24 mouse cellular contexts compared by ENCODE assay signal in genomic region chr1:172337411-172338185, GRCm38 (mm10). TPM values are rescaled to one million over a fixed set of nuclear protein-coding genes. Genes with fewer than 3 reads are reported as not detected.
DNase-seq lines count a peak whose midpoint lies in the region; ATAC-seq lines count a peak whose summit lies in the region.
"Had no signal": no experiment of that assay in that cellular context is flagged by ENCODE, and none has a peak within 500 bp of the region (broad histone marks: within the 10 kb centered on the region; RNA-seq: fewer than 3 reads in every experiment).

No protein-coding gene starts in this region.

- DNase-seq in cerebellum, adult 11 months = peak; percentile 74
- peak; percentile 76 to 79 for DNase-seq in cerebellum, adult 18-20 months
- DNase-seq in cerebellum, adult 9-11 months = peak; percentile 83
- peak; percentile 72 to 76 for DNase-seq in cerebellum, postnatal 36 days
- DNase-seq in adrenal gland, adult 8-10 months = no peak
- no peak for DNase-seq in urinary bladder, postnatal 14 days (ENCODE audit: low spot score)
- DNase-seq: adrenal gland, adult 2 months; adrenal gland, postnatal 36 days; forebrain, postnatal 0 days; gastrocnemius, postnatal 10 days; heart, adult 18-20 months; heart, postnatal 14 days; kidney, adult 2 months had no signal

- H3K9me3 ChIP-seq in neural tube, embryonic 15.5 days (replicated peaks) = no peaks in the 10 kb centered on the region
- H3K9me3 ChIP-seq: embryonic facial prominence, embryonic 10.5 days; forebrain, embryonic 13.5 days; heart, embryonic 15.5 days; hindbrain, embryonic 13.5 days; intestine, embryonic 15.5 days had no signal

- 29% methylated on average over 2 of the region's 2 CpGs for WGBS in neural tube, embryonic 15.5 days

- no peak overlapping the region for H3K9ac ChIP-seq in neural tube, embryonic 15.5 days (replicated peaks)
- H3K9ac ChIP-seq: forebrain, embryonic 13.5 days; forebrain, postnatal 0 days; heart, embryonic 15.5 days; hindbrain, embryonic 13.5 days; intestine, embryonic 15.5 days had no signal

- no peak overlapping the region for H3K27ac ChIP-seq in neural tube, embryonic 15.5 days (replicated peaks)
- H3K27ac ChIP-seq: embryonic facial prominence, embryonic 10.5 days; forebrain, embryonic 13.5 days; heart, embryonic 15.5 days; hindbrain, embryonic 13.5 days; hindbrain, postnatal 0 days; intestine, embryonic 15.5 days had no signal

- no peak overlapping the region for H3K4me2 ChIP-seq in neural tube, embryonic 15.5 days
- H3K4me2 ChIP-seq: forebrain, embryonic 13.5 days; heart, embryonic 11.5 days; heart, embryonic 15.5 days; hindbrain, embryonic 13.5 days; intestine, embryonic 15.5 days had no signal

- H3K4me1 ChIP-seq in neural tube, embryonic 15.5 days = peaks cover 12% of the 10 kb centered on the region

- no peak for ATAC-seq in neural tube, embryonic 15.5 days (ENCODE audit: low FRiP score)
- ATAC-seq in monocyte, adult 5-6 weeks (replicated peaks; ENCODE audit: insufficient number of reproducible peaks, low FRiP score, low TSS enrichment, poor library complexity, severe bottlenecking) = no peak
- ATAC-seq: forebrain, embryonic 13.5 days; forebrain, postnatal 0 days; hindbrain, postnatal 0 days; intestine, embryonic 15.5 days had no signal

- no peaks in the 10 kb centered on the region for H3K36me3 ChIP-seq in neural tube, embryonic 15.5 days
- H3K36me3 ChIP-seq: embryonic facial prominence, embryonic 10.5 days; heart, embryonic 15.5 days; hindbrain, embryonic 13.5 days; intestine, embryonic 15.5 days had no signal

- no peak overlapping the region for H3K4me3 ChIP-seq in neural tube, embryonic 15.5 days (replicated peaks)
- H3K4me3 ChIP-seq: embryonic facial prominence, embryonic 10.5 days; forebrain, embryonic 13.5 days; heart, embryonic 15.5 days; hindbrain, embryonic 13.5 days; intestine, embryonic 15.5 days had no signal

- peaks cover 9% of the 10 kb centered on the region for H3K27me3 ChIP-seq in neural tube, embryonic 15.5 days (replicated peaks)
- H3K27me3 ChIP-seq: forebrain, embryonic 13.5 days had no signal

RNA-seq across cellular contexts. Expression of gene Kcnj10, which starts 3.4 kb away (rescaled TPM):
- 1 to 10 TPM; 1.0 to 2.6 (median 1.7) TPM for total RNA-seq in adrenal gland, adult 8-10 months (2022)
- polyA plus RNA-seq in neural tube, embryonic 15.5 days (2015; fragmentation: Nextera tagmentation; extraction: Ambion mirVana) = 2.3 and 2.5 TPM in 2 replicates
- total RNA-seq in monocyte, adult 5-6 weeks (2017) = not detected in 3 replicates
- total RNA-seq: hematopoietic stem cell, adult 5-6 weeks had no signal

RNA-seq across cellular contexts. Expression of gene Kcnj9, which starts 8.5 kb away (rescaled TPM):
- total RNA-seq in adrenal gland, adult 8-10 months (2022) = under 1 TPM; 0.10 to 0.95 (median 0.48) TPM
- polyA plus RNA-seq in neural tube, embryonic 15.5 days (2015; fragmentation: Nextera tagmentation; extraction: Ambion mirVana) = 2.5 and 3.2 TPM in 2 replicates
- total RNA-seq in monocyte, adult 5-6 weeks (2017) = 0.29 TPM in 1 of 3 replicates, not detected in the others
- total RNA-seq: gastrocnemius, postnatal 4 days; heart, adult 18-20 months; heart, postnatal 14 days; hematopoietic stem cell, adult 5-6 weeks had no signal
- polyA plus RNA-seq: heart, embryonic 15.5 days; intestine, embryonic 15.5 days had no signal

RNA-seq across cellular contexts. Expression of gene Pigm, which starts 38.7 kb away (rescaled TPM):
- total RNA-seq in adrenal gland, adult 8-10 months (2022) = 10 to 100 TPM; 11.1 to 13.2 (median 11.8) TPM
- 3.7 and 3.8 TPM in 2 replicates for polyA plus RNA-seq in neural tube, embryonic 15.5 days (2015; fragmentation: Nextera tagmentation; extraction: Ambion mirVana)
- total RNA-seq in monocyte, adult 5-6 weeks (2017) = 17.5 to 26.9 TPM (median 23.7 TPM) in 3 replicates

RNA-seq across cellular contexts. Expression of gene Atp1a2, which starts 39.7 kb away (rescaled TPM):
- 100 to 1,000 TPM in 1 of 4 experiments, 10 to 100 TPM in 3; 34.9 to 107 (median 92.5) TPM for total RNA-seq in adrenal gland, adult 8-10 months (2022)
- 57.9 and 63.1 TPM in 2 replicates for polyA plus RNA-seq in neural tube, embryonic 15.5 days (2015; fragmentation: Nextera tagmentation; extraction: Ambion mirVana)
- total RNA-seq in monocyte, adult 5-6 weeks (2017) = not detected in 3 replicates
- total RNA-seq: hematopoietic stem cell, adult 5-6 weeks had no signal

Comparison
In these comparisons a context has a peak if more than half of its experiments do, and no peak if none do; other contexts are left out.
1. DNase-seq: peak in cerebellum, adult 11 months (single experiment), cerebellum, adult 18-20 months (2 of 2), cerebellum, adult 9-11 months (single experiment) and cerebellum, postnatal 36 days (2 of 2); none in adrenal gland, adult 8-10 months (single experiment) and urinary bladder, postnatal 14 days (single experiment).